Mouse (Mus musculus): ENCODE data around the gene Olfr1390. TPM values are rescaled to one million over a fixed set of nuclear protein-coding genes. Genes with fewer than 3 reads are reported as not detected.

Gene Olfr1390
- under 1 TPM in 1 of 2 experiments, not detected in 1; 0.61 TPM for polyA plus RNA-seq (2017; shearing (Covaris generic))

DNA sequence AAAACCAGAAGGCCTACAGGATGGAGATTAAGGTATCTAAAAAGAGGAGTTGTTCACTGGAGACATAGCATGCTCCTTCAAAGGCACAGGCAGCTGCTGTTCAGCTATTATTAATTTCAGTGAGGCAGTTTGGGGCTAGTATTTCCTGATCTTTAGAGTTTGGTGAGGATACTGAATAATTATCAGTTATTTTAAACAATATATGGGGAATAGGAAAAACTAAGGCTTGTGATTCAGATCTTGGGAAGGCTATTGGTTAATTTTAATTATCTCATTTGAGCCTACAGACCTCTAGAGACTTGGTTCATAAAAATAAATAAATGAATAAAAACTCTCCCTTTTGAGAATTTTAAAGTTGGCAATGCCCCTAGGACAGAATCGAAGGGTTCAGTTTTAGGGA is at the start of gene Olfr1390:
Gene Olfr1390, plus strand, starts transcription at position 301 of the 400 bp plus-strand sequence.

DNA sequence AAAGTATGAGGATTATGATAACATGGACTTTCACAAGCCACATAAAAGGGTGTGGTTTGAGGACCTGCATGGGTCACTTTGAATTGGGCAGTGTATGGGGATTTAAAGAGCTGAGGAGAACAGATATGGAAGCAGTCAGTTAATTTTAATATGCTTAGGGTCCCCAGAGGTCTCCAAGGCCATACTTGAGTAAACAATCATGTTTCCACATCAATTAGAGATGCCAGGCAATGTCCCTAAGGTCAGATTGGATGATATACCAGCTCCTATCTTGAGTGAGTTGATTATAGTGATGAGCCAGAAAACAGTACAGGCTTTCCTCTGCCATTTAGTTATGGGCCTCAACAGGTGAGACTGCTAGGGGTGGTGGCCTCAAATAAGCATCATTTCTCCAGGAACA is 30.5 kb upstream of the Olfr1390 start, which contains the start of gene Olfr10:
Gene Olfr10, plus strand, starts transcription at position 301 of the 400 bp plus-strand sequence.

GRCm38 (mm10) chr11:49322442-49322841 is 12.5 kb upstream of the Olfr1390 start, which contains the start of gene Olfr1391:
Gene Olfr1391, plus strand, starts transcription at chr11:49322742.

Other genes starting within 250 kb of the Olfr1390 start
- gene Olfr1396, start 220.3 kb upstream of the Olfr1390 start, polyA plus RNA-seq (2017; shearing (Covaris generic)) = not detected
- gene Olfr1395, start 192.9 kb upstream of the Olfr1390 start, polyA plus RNA-seq (2017; shearing (Covaris generic)) = not detected
- gene Olfr1394, start 180.8 kb upstream of the Olfr1390 start, polyA plus RNA-seq (2017; shearing (Covaris generic)) = not detected
- gene Btnl9, start 148.0 kb upstream of the Olfr1390 start, polyA plus RNA-seq (2017; shearing (Covaris generic)) = 1 to 10 TPM in 1 of 2 experiments, under 1 TPM in 1; 0.08 to 2.7 TPM
- gene Zfp62, start 131.9 kb upstream of the Olfr1390 start, polyA plus RNA-seq (2017; shearing (Covaris generic)) = 10 to 100 TPM; 50.0 to 53.8 TPM
- gene Mgat1, start 91.0 kb upstream of the Olfr1390 start, polyA plus RNA-seq (2017; shearing (Covaris generic)) = 100 to 1,000 TPM in 1 of 2 experiments, 10 to 100 TPM in 1; 98.9 to 109 TPM
- gene Olfr1393, start 56.9 kb upstream of the Olfr1390 start, polyA plus RNA-seq (2017; shearing (Covaris generic)) = not detected
- gene Olfr1392, start 49.9 kb upstream of the Olfr1390 start, polyA plus RNA-seq (2017; shearing (Covaris generic)) = under 1 TPM in 1 of 2 experiments, not detected in 1; 0.71 TPM
- gene Olfr10, start 30.4 kb upstream of the Olfr1390 start, polyA plus RNA-seq (2017; shearing (Covaris generic)) = not detected
- not detected for gene Olfr1391, start 12.4 kb upstream of the Olfr1390 start, polyA plus RNA-seq (2017; shearing (Covaris generic))
- gene Olfr1389, start 87.9 kb downstream of the Olfr1390 start, polyA plus RNA-seq (2017; shearing (Covaris generic)) = 1 to 10 TPM in 1 of 2 experiments, not detected in 1; 1.2 TPM
- gene Olfr1388, start 101.4 kb downstream of the Olfr1390 start, polyA plus RNA-seq (2017; shearing (Covaris generic)) = under 1 TPM in 1 of 2 experiments, not detected in 1; 0.31 TPM
- gene Olfr1387, start 120.2 kb downstream of the Olfr1390 start, polyA plus RNA-seq (2017; shearing (Covaris generic)) = under 1 TPM in 1 of 2 experiments, not detected in 1; 0.28 TPM
- gene Olfr1386, start 129.9 kb downstream of the Olfr1390 start, polyA plus RNA-seq (2017; shearing (Covaris generic)) = under 1 TPM in 1 of 2 experiments, not detected in 1; 0.46 TPM
- gene Olfr1385, start 153.9 kb downstream of the Olfr1390 start, polyA plus RNA-seq (2017; shearing (Covaris generic)) = under 1 TPM; 0.12 to 0.84 TPM
- under 1 TPM in 1 of 2 experiments, not detected in 1; 0.27 TPM for gene Olfr1384, start 171.5 kb downstream of the Olfr1390 start, polyA plus RNA-seq (2017; shearing (Covaris generic))
- gene Olfr1383, start 184.5 kb downstream of the Olfr1390 start, polyA plus RNA-seq (2017; shearing (Covaris generic)) = not detected
- gene Olfr1382, start 193.1 kb downstream of the Olfr1390 start, polyA plus RNA-seq (2017; shearing (Covaris generic)) = under 1 TPM in 1 of 2 experiments, not detected in 1; 0.09 TPM
- gene Olfr1381, start 208.3 kb downstream of the Olfr1390 start, polyA plus RNA-seq (2017; shearing (Covaris generic)) = under 1 TPM in 1 of 2 experiments, not detected in 1; 0.22 TPM
- under 1 TPM in 1 of 2 experiments, not detected in 1; 0.18 TPM for gene Olfr1380, start 221.7 kb downstream of the Olfr1390 start, polyA plus RNA-seq (2017; shearing (Covaris generic))

Measured in inflammation-experienced regulatory T-cells (primary cell).